Mouse (Mus musculus) limb, embryonic 12.5 days (tissue): ENCODE measurements around the gene Mef2c. TPM values are rescaled to one million over a fixed set of nuclear protein-coding genes. Genes with fewer than 3 reads are reported as not detected.

Experiments used
- ATAC-seq: fragments of 200-750 bp; cut with Nextera tagmentation; 2 replicates; pipeline ENCODE4 v1.8.0; 2017; ENCODE audit warnings: low read depth, moderate TSS enrichment; ENCODE audit not compliant: insufficient number of reproducible peaks, insufficient read depth, low FRiP score, low TSS enrichment
- H3K27ac ChIP-seq: fragments of 300-500 bp; sonication (generic); 2 replicates; pipeline ENCODE4 v1.5.1; 2016; ENCODE audit warnings: mild to moderate bottlenecking, moderate library complexity
- H3K27me3 ChIP-seq: fragments of 300-500 bp; sonication (generic); 2 replicates; pipeline ENCODE4 v1.6.1; 2016; ENCODE audit warnings: mild to moderate bottlenecking, moderate library complexity
- H3K36me3 ChIP-seq: fragments of 300-500 bp; sonication (generic); 2 replicates; pipeline ENCODE4 v1.6.1; 2016; ENCODE audit warnings: mild to moderate bottlenecking, moderate library complexity
- H3K4me1 ChIP-seq: fragments of 300-500 bp; sonication (generic); replicated peaks from 2 replicates; pipeline ENCODE4 v1.6.1; 2016
- H3K4me2 ChIP-seq: fragments of 300-500 bp; sonication (generic); 2 replicates; pipeline ENCODE4 v1.6.1; 2016; ENCODE audit warnings: mild to moderate bottlenecking, moderate library complexity
- H3K4me3 ChIP-seq: fragments of 300-500 bp; sonication (generic); replicated peaks from 2 replicates; pipeline ENCODE4 v1.5.1; 2016; ENCODE audit warnings: mild to moderate bottlenecking
- H3K9ac ChIP-seq: fragments of 300-500 bp; sonication (generic); replicated peaks from 2 replicates; pipeline ENCODE4 v1.6.1; 2016; ENCODE audit warnings: mild to moderate bottlenecking, moderate library complexity
- H3K9me3 ChIP-seq: fragments of 300-500 bp; sonication (generic); 2 replicates; pipeline ENCODE4 v1.6.1; 2016; ENCODE audit warnings: mild to moderate bottlenecking, moderate library complexity
- WGBS: fragments of 180-500 bp; shearing (Covaris S2); methylation state at CpG from one replicate; pipeline ENCODE4 v1.1.7; 2016; 5-methylcytosine and 5-hydroxymethylcytosine counted together
- polyA plus RNA-seq: library from polyadenylated mRNA; unstranded; fragments of >200 nt; fragmentation: Nextera tagmentation; extraction: Ambion mirVana; gene quantifications from 2 replicates; pipeline ENCODE4 v1.2.1, GENCODE M21; 2016

Mef2c gene
- polyA plus RNA-seq, 1 experiment from 2014 or later: 62.4 TPM

GRCm38 (mm10) chr13:83544707-83545106 lies 40.9 kb downstream of the Mef2c start:
- no peak for ATAC-seq
- H3K27me3 ChIP-seq: no peaks in the 10 kb centered on the region
- no peak overlapping the region for H3K27ac ChIP-seq
- 77% methylated on average over 4 of the region's 4 CpGs for WGBS
- H3K4me3 ChIP-seq: no peak overlapping the region
- no peaks in the 10 kb centered on the region for H3K9me3 ChIP-seq
- H3K9ac ChIP-seq: no peak overlapping the region
- H3K4me1 ChIP-seq: no peaks in the 10 kb centered on the region
- H3K36me3 ChIP-seq: no peaks in the 10 kb centered on the region
- H3K4me2 ChIP-seq: no peak overlapping the region

GRCm38 (mm10) chr13:83546876-83547275 lies 43.0 kb downstream of the Mef2c start:
- no peak overlapping the region for H3K4me3 ChIP-seq
- no peak for ATAC-seq
- no peak overlapping the region for H3K9ac ChIP-seq
- H3K36me3 ChIP-seq: no peaks in the 10 kb centered on the region
- no peaks in the 10 kb centered on the region for H3K27me3 ChIP-seq
- WGBS: 91% methylated on average over 5 of the region's 5 CpGs
- no peaks in the 10 kb centered on the region for H3K9me3 ChIP-seq
- no peaks in the 10 kb centered on the region for H3K4me1 ChIP-seq
- H3K4me2 ChIP-seq: no peak overlapping the region
- H3K27ac ChIP-seq: no peak overlapping the region

GRCm38 (mm10) chr13:83551259-83551658 lies 47.4 kb downstream of the Mef2c start:
- Histone ChIP-seq H3K27me3 (no peaks in the 10 kb centered on the region), H3K27ac (no peak overlapping the region), H3K9ac (no peak overlapping the region), H3K4me2 (no peak overlapping the region), H3K36me3 (no peaks in the 10 kb centered on the region), H3K9me3 (no peaks in the 10 kb centered on the region), H3K4me1 (no peaks in the 10 kb centered on the region), H3K4me3 (no peak overlapping the region)
- no peak for ATAC-seq

DNA sequence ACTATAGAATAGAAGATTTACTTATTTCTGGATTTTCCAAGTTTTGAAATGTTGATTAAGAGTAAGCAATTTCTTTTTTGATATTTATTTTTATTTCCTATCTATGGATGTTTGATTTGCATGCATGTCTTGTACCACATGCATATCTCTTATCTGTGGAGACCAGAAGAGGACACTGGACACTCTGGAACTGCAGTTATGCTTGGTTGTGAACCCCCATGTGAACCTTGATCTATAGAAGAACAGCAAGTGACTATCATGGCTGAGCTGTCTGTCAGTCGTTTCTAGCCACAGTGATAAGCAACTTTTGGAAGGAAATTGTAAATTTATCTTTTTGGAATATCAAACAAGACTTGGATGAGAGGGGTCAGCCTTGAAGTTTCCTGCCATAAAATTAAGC lies 48.2 kb downstream of the Mef2c start:
- 78% methylated on average over 1 of the region's 1 CpGs for WGBS
- no peak for ATAC-seq
- H3K4me3 ChIP-seq: no peak overlapping the region
- no peaks in the 10 kb centered on the region for H3K4me1 ChIP-seq
- H3K36me3 ChIP-seq: no peaks in the 10 kb centered on the region
- H3K27me3 ChIP-seq: no peaks in the 10 kb centered on the region
- H3K9me3 ChIP-seq: no peaks in the 10 kb centered on the region
- no peak overlapping the region for H3K27ac ChIP-seq
- H3K4me2 ChIP-seq: no peak overlapping the region
- no peak overlapping the region for H3K9ac ChIP-seq

GRCm38 (mm10) chr13:83563261-83563660 lies 59.4 kb downstream of the Mef2c start:
- 65% methylated on average over 2 of the region's 2 CpGs for WGBS
- Histone ChIP-seq H3K36me3 (no peaks in the 10 kb centered on the region), H3K4me3 (no peak overlapping the region), H3K9ac (no peak overlapping the region), H3K27me3 (no peaks in the 10 kb centered on the region), H3K9me3 (no peaks in the 10 kb centered on the region), H3K4me2 (no peak overlapping the region), H3K4me1 (peaks cover 13% of the 10 kb centered on the region), H3K27ac (no peak overlapping the region)
- no peak for ATAC-seq

DNA sequence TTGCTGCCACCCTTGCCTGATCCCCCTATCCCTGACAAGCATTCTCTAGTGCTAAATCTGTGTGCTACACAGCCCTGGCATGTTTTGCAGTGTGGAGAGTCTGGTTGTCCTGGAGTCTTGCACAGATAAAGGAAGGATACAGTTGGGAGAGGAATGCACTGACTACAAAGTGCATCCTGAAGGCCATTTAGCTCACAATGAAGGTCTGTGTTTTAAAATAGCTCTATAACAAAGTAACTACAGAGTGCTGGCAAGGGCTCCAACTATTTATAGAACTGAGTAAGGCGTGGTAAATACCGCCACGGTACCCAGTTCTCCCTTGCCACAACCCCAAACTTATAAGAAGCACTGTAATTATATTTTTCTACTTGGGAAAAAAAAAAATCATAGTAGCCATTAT lies 61.9 kb downstream of the Mef2c start:
- Histone ChIP-seq H3K4me1 (peaks cover 13% of the 10 kb centered on the region), H3K9ac (no peak overlapping the region), H3K36me3 (no peaks in the 10 kb centered on the region), H3K27ac (peak overlapping the region; percentile 82), H3K4me2 (no peak overlapping the region; the same call in 1 of the 2 replicates), H3K9me3 (no peaks in the 10 kb centered on the region), H3K27me3 (no peaks in the 10 kb centered on the region), H3K4me3 (no peak overlapping the region)
- WGBS: 47% methylated on average over 3 of the region's 3 CpGs
- ATAC-seq: no peak; the same call in 1 of the 2 replicates

DNA sequence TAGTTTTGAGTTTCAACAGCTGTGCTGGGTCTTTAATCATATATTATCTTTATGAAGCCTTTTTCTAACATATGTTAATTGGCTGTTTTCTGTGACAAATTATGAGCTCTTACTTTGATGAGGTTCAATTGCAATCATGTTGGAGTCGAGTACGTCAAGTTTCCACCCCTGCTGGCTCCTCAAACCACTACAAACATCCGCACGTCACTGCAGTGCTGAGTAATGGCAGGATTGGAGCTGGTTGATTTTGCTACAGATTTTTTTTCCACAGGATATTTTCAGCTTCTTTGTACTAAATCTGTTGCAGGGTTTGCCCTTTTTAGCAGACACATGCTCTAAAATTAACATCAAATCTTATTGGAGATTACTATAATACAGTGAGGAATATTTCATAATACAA lies 62.3 kb downstream of the Mef2c start:
- Histone ChIP-seq H3K9ac (no peak overlapping the region), H3K4me1 (peaks cover 13% of the 10 kb centered on the region), H3K27ac (no peak overlapping the region), H3K4me2 (no peak overlapping the region), H3K27me3 (no peaks in the 10 kb centered on the region), H3K36me3 (no peaks in the 10 kb centered on the region), H3K9me3 (no peaks in the 10 kb centered on the region), H3K4me3 (no peak overlapping the region)
- 33% methylated on average over 4 of the region's 4 CpGs for WGBS
- no peak for ATAC-seq

- Histone ChIP-seq H3K4me3 (no peak overlapping the region), H3K9ac (no peak overlapping the region), H3K36me3 (no peaks in the 10 kb centered on the region), H3K27me3 (no peaks in the 10 kb centered on the region), H3K4me2 (no peak overlapping the region), H3K27ac (no peak overlapping the region), H3K4me1 (peaks cover 15% of the 10 kb centered on the region), H3K9me3 (no peaks in the 10 kb centered on the region)
- WGBS: 38% methylated on average over 8 of the region's 8 CpGs
- ATAC-seq: no peak
Observed at GRCm38 (mm10) chr13:83566834-83567534, 63.1 kb downstream of the Mef2c start.

DNA sequence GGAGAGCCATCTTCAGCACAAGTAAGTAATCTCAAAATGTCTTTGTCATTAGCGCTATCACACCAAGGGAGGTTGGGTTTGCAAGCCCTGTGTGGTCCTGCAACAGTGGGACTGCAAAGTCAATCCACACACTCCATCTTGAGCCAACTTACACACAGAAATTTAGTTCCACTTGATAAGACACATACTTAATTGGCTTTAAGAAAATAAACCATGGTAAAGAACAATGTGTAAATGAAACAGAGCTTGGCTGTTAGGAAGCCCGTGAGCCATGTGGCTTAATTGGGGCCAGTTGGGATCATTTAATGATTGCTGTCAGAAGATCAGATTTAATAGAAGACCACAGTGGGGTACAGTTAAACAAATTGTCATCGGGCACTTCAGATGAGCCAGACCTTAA lies 63.8 kb downstream of the Mef2c start:
- WGBS: 49% methylated on average over 3 of the region's 3 CpGs
- no peak overlapping the region for H3K9ac ChIP-seq
- ATAC-seq: no peak

GRCm38 (mm10) chr13:83568759-83569256 lies 65.0 kb downstream of the Mef2c start:
- peaks cover 19% of the 10 kb centered on the region for H3K4me1 ChIP-seq
- ATAC-seq: no peak
- WGBS: 71% methylated on average over 11 of the region's 11 CpGs

More for the DNA sequence above, 63.8 kb downstream of the Mef2c start:
- Histone ChIP-seq H3K4me1 (peaks cover 19% of the 10 kb centered on the region), H3K9me3 (no peaks in the 10 kb centered on the region), H3K27ac (no peak overlapping the region), H3K4me3 (no peak overlapping the region), H3K4me2 (no peak overlapping the region), H3K36me3 (no peaks in the 10 kb centered on the region), H3K27me3 (no peaks in the 10 kb centered on the region)

DNA sequence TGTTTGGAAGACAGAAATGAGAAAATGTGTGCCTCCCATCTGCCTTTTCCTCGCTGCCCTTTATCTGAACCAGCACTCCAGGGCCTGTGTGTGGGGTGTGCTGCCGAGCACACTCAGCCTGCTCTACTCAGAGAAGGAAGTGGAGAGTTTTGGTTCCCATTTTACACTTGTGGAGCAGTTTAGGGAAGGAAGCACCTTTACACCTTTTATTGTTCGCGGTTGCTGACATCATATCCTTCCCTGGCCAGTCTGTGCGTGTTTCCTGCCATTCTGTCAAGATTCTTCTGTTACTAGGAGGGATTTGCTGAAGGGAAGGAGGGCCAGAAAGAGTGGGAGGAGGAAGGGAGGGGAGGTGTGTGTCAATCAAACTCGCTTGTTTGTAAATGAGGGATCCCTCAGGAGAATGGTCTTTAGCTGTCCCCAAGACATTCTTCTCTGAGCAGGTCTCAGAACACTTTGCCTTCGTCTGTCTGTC lies 68.2 kb downstream of the Mef2c start:
- 47% methylated on average over 7 of the region's 7 CpGs for WGBS
- Histone ChIP-seq H3K27me3 (no peaks in the 10 kb centered on the region), H3K9me3 (no peaks in the 10 kb centered on the region), H3K4me1 (peaks cover 9% of the 10 kb centered on the region), H3K36me3 (no peaks in the 10 kb centered on the region), H3K27ac (no peak overlapping the region), H3K4me2 (no peak overlapping the region), H3K4me3 (no peak overlapping the region), H3K9ac (no peak overlapping the region)
- no peak; the same call in 1 of the 2 replicates for ATAC-seq

More at GRCm38 (mm10) chr13:83568759-83569256, 65.0 kb downstream of the Mef2c start:
- Histone ChIP-seq H3K9me3 (no peaks in the 10 kb centered on the region), H3K9ac (no peak overlapping the region), H3K4me2 (no peak overlapping the region), H3K36me3 (no peaks in the 10 kb centered on the region), H3K4me3 (no peak overlapping the region), H3K27ac (no peak overlapping the region), H3K27me3 (no peaks in the 10 kb centered on the region)

- no peak overlapping the region for H3K27ac ChIP-seq
- H3K27me3 ChIP-seq: no peaks in the 10 kb centered on the region
- no peak overlapping the region for H3K4me2 ChIP-seq
- ATAC-seq: no peak
- no peaks in the 10 kb centered on the region for H3K9me3 ChIP-seq
- H3K4me1 ChIP-seq: peaks cover 6% of the 10 kb centered on the region
- WGBS: 74% methylated on average over 5 of the region's 5 CpGs
- no peaks in the 10 kb centered on the region for H3K36me3 ChIP-seq
- no peak overlapping the region for H3K9ac ChIP-seq
- no peak overlapping the region for H3K4me3 ChIP-seq
Observed at GRCm38 (mm10) chr13:83572469-83572868, 68.6 kb downstream of the Mef2c start.
